Mouse (Mus musculus): ENCODE results near the gene Twf1. TPM values are rescaled to one million over a fixed set of nuclear protein-coding genes. Genes with fewer than 3 reads are reported as not detected.

Gene Twf1
- total and polyA plus RNA-seq, 3 experiments = 6.6 to 45.6 (median 28.9) TPM

- no peak for ATAC-seq (ENCODE audit: extremely low read depth, insufficient number of reproducible peaks, low FRiP score, poor library complexity, severe bottlenecking)
- DNase-seq (ENCODE audit: low spot score) = no peak
- Histone ChIP-seq H3K9me3 (replicated peaks) (no peaks in the 10 kb centered on the region), H3K4me3 (ENCODE audit: low read depth, low read length) (no peak overlapping the region), H3K27me3 (ENCODE audit: insufficient read depth, low read length) (peaks cover 3% of the 10 kb centered on the region; the same call in 1 of the 2 replicates), H3K36me3 (replicated peaks) (no peaks in the 10 kb centered on the region), H3K4me1 (ENCODE audit: insufficient read depth, low read depth, low read length) (no peaks in the 10 kb centered on the region)
- TF ChIP-seq GATA2 (IDR thresholded peaks at IDR 0.05; ENCODE audit: borderline replicate concordance, low read depth, low read length) (no peak), CTCF (IDR thresholded peaks at IDR 0.05; ENCODE audit: low read depth, low read length) (no peak), POLR2AphosphoS5 (IDR thresholded peaks at IDR 0.05; ENCODE audit: insufficient replicate concordance, low read depth, low read length) (no peak), GATA1 (IDR thresholded peaks at IDR 0.05; ENCODE audit: borderline replicate concordance, low read length) (no peak), TAL1 (conservative IDR thresholded peaks at IDR 0.05; ENCODE audit: low read depth, low read length) (no peak)
Observed at GRCm38 (mm10) chr15:94600145-94600707, 10.5 kb upstream of the Twf1 start.

GRCm38 (mm10) chr15:94593586-94593985 is 3.9 kb upstream of the Twf1 start:
- no peak for ATAC-seq (ENCODE audit: extremely low read depth, insufficient number of reproducible peaks, low FRiP score, poor library complexity, severe bottlenecking)
- Histone ChIP-seq H3K27me3 (ENCODE audit: insufficient read depth, low read length) (peaks cover 3% of the 10 kb centered on the region; the same call in 1 of the 2 replicates), H3K36me3 (replicated peaks) (no peaks in the 10 kb centered on the region), H3K4me1 (ENCODE audit: insufficient read depth, low read depth, low read length) (0 out of 2 replicates have a peak, but pooled peaks cover 2% of the 10 kb centered on the region), H3K9me3 (replicated peaks) (no peaks in the 10 kb centered on the region), H3K4me3 (ENCODE audit: low read depth, low read length) (no peak overlapping the region)
- TF ChIP-seq TAL1 (conservative IDR thresholded peaks at IDR 0.05; ENCODE audit: low read depth, low read length) (no peak), CTCF (IDR thresholded peaks at IDR 0.05; ENCODE audit: low read depth, low read length) (no peak)
- DNase-seq (ENCODE audit: low spot score) = no peak

- ATAC-seq (ENCODE audit: extremely low read depth, insufficient number of reproducible peaks, low FRiP score, poor library complexity, severe bottlenecking) (no peak), DNase-seq (ENCODE audit: low spot score) (no peak)
- H3K4me3 ChIP-seq (ENCODE audit: low read depth, low read length) = no peak overlapping the region
- TF ChIP-seq GATA2 (IDR thresholded peaks at IDR 0.05; ENCODE audit: borderline replicate concordance, low read depth, low read length) = no peak
- TF ChIP-seq TAL1 (conservative IDR thresholded peaks at IDR 0.05; ENCODE audit: low read depth, low read length) = no peak
- no peak for TF ChIP-seq POLR2AphosphoS5 (IDR thresholded peaks at IDR 0.05; ENCODE audit: insufficient replicate concordance, low read depth, low read length)
- no peak for TF ChIP-seq GATA1 (IDR thresholded peaks at IDR 0.05; ENCODE audit: borderline replicate concordance, low read length)
- TF ChIP-seq CTCF (IDR thresholded peaks at IDR 0.05; ENCODE audit: low read depth, low read length) = no peak
- H3K4me1 ChIP-seq (ENCODE audit: insufficient read depth, low read depth, low read length) = peaks cover 7% of the 10 kb centered on the region
- no peaks in the 10 kb centered on the region for H3K9me3 ChIP-seq (replicated peaks)
- peaks cover 3% of the 10 kb centered on the region; the same call in 1 of the 2 replicates for H3K27me3 ChIP-seq (ENCODE audit: insufficient read depth, low read length)
- H3K36me3 ChIP-seq (replicated peaks) = peaks cover 4% of the 10 kb centered on the region
Observed at GRCm38 (mm10) chr15:94591356-94591755, 1.7 kb upstream of the Twf1 start.

- H3K27me3 ChIP-seq (ENCODE audit: insufficient read depth, low read length) = no peaks in the 10 kb centered on the region
- H3K4me1 ChIP-seq (ENCODE audit: insufficient read depth, low read depth, low read length) = peaks cover 7% of the 10 kb centered on the region
- no peaks in the 10 kb centered on the region for H3K9me3 ChIP-seq (replicated peaks)
- no peak for ATAC-seq (ENCODE audit: extremely low read depth, insufficient number of reproducible peaks, low FRiP score, poor library complexity, severe bottlenecking)
- H3K4me3 ChIP-seq (ENCODE audit: low read depth, low read length) = peak overlapping the region; percentile 98; the same call in 1 of the 2 replicates
- peaks cover 15% of the 10 kb centered on the region for H3K36me3 ChIP-seq (replicated peaks)
- no peak for TF ChIP-seq CTCF (IDR thresholded peaks at IDR 0.05; ENCODE audit: low read depth, low read length)
- TF ChIP-seq TAL1 (conservative IDR thresholded peaks at IDR 0.05; ENCODE audit: low read depth, low read length) = no peak
- no peak for TF ChIP-seq POLR2AphosphoS5 (IDR thresholded peaks at IDR 0.05; ENCODE audit: insufficient replicate concordance, low read depth, low read length)
- no peak for TF ChIP-seq GATA1 (IDR thresholded peaks at IDR 0.05; ENCODE audit: borderline replicate concordance, low read length)
- TF ChIP-seq GATA2 (IDR thresholded peaks at IDR 0.05; ENCODE audit: borderline replicate concordance, low read depth, low read length) = no peak
- no peak for DNase-seq (ENCODE audit: low spot score)
Observed at GRCm38 (mm10) chr15:94590083-94590482, 394 bp upstream of the Twf1 start.

- H3K9me3 ChIP-seq (replicated peaks) = no peaks in the 10 kb centered on the region
- peak overlapping the region; percentile 98 for H3K4me3 ChIP-seq (ENCODE audit: low read depth, low read length)
- H3K27me3 ChIP-seq (ENCODE audit: insufficient read depth, low read length) = no peaks in the 10 kb centered on the region
- H3K36me3 ChIP-seq (replicated peaks) = peaks cover 35% of the 10 kb centered on the region
- no peak for DNase-seq (ENCODE audit: low spot score)
- peaks cover 7% of the 10 kb centered on the region for H3K4me1 ChIP-seq (ENCODE audit: insufficient read depth, low read depth, low read length)
- no peak for TF ChIP-seq CTCF (IDR thresholded peaks at IDR 0.05; ENCODE audit: low read depth, low read length)
- TF ChIP-seq TAL1 (conservative IDR thresholded peaks at IDR 0.05; ENCODE audit: low read depth, low read length) = no peak
- TF ChIP-seq POLR2AphosphoS5 (IDR thresholded peaks at IDR 0.05; ENCODE audit: insufficient replicate concordance, low read depth, low read length) = no peak
- no peak for TF ChIP-seq GATA1 (IDR thresholded peaks at IDR 0.05; ENCODE audit: borderline replicate concordance, low read length)
- no peak for TF ChIP-seq GATA2 (IDR thresholded peaks at IDR 0.05; ENCODE audit: borderline replicate concordance, low read depth, low read length)
- ATAC-seq (ENCODE audit: extremely low read depth, insufficient number of reproducible peaks, low FRiP score, poor library complexity, severe bottlenecking) = no peak
Observed at GRCm38 (mm10) chr15:94587826-94588715, 1.6 kb downstream of the Twf1 start.

GRCm38 (mm10) chr15:94584738-94585137 is 5.0 kb downstream of the Twf1 start:
- H3K9me3 ChIP-seq (replicated peaks) = no peaks in the 10 kb centered on the region
- no peak overlapping the region for H3K4me3 ChIP-seq (ENCODE audit: low read depth, low read length)
- H3K36me3 ChIP-seq (replicated peaks) = peaks cover 68% of the 10 kb centered on the region
- peaks cover 4% of the 10 kb centered on the region for H3K4me1 ChIP-seq (ENCODE audit: insufficient read depth, low read depth, low read length)
- no peak for ATAC-seq (ENCODE audit: extremely low read depth, insufficient number of reproducible peaks, low FRiP score, poor library complexity, severe bottlenecking)
- no peak for TF ChIP-seq GATA1 (IDR thresholded peaks at IDR 0.05; ENCODE audit: borderline replicate concordance, low read length)
- TF ChIP-seq GATA2 (IDR thresholded peaks at IDR 0.05; ENCODE audit: borderline replicate concordance, low read depth, low read length) = no peak
- no peak for TF ChIP-seq POLR2AphosphoS5 (IDR thresholded peaks at IDR 0.05; ENCODE audit: insufficient replicate concordance, low read depth, low read length)
- TF ChIP-seq TAL1 (conservative IDR thresholded peaks at IDR 0.05; ENCODE audit: low read depth, low read length) = no peak
- no peak for TF ChIP-seq CTCF (IDR thresholded peaks at IDR 0.05; ENCODE audit: low read depth, low read length)
- DNase-seq (ENCODE audit: low spot score) = no peak
- H3K27me3 ChIP-seq (ENCODE audit: insufficient read depth, low read length) = no peaks in the 10 kb centered on the region
